Mouse (Mus musculus): Measurements from ENCODE around the gene Vmn2r120.
"Not testable (repeated sequence)": the region's sequence is repeated elsewhere in the genome, so short reads cannot be mapped to it uniquely, and the experiment has no call there.

Vmn2r120 gene

GRCm38 (mm10) chr17:57545405-57545804 lies at the start of gene Vmn2r120:
TSS of gene Vmn2r120 (minus strand) at chr17:57545505.
- DNase-seq (ENCODE audit: low spot score in 2 of 2), result no peak

- DNase-seq (ENCODE audit: low spot score in 2 of 2), result not testable (repeated sequence)
Measured at GRCm38 (mm10) chr17:57587273-57587672, 42.0 kb upstream of the Vmn2r120 start.

DNA sequence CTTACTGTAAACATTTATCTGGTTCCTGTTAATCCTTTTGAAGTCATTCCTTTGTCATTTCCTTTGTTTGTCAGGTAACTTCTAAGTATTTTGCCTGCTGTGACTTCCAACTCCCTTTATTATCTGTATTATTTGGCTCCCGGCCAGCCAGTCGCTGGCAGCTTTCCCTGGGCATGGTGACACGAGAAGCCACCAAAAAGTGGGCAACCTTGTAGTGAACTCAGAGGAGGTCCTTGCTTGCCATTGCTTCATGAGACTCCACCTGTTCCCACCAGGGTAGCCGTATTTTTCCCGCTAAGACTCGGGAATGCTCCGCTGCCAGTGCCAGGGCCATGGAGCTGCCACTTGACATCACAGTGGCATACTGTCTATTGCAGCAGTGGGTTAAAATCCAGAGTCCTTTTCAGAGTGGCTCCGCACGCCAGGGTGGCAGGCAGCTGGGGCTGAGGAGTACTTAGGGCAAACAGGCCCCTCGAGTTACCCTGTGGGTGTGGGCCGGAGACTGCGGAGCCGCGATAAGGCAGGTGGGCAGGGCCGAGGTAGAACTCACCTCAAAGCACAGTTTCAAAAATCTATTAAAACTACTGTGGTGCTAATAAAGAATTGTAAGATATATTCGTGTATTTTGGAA lies 28.9 kb upstream of the Vmn2r120 start:
- no peak for DNase-seq (ENCODE audit: low spot score in 2 of 2)
